Mouse (Mus musculus) limb, embryonic 14.5 days (tissue): ENCODE results near the gene Cdca4. TPM values are rescaled to one million over a fixed set of nuclear protein-coding genes. Genes with fewer than 3 reads are reported as not detected.

Experiments used
- ATAC-seq: fragments of 200-750 bp; cut with Nextera tagmentation; 2 replicates; pipeline ENCODE4 v1.8.0; 2017; ENCODE audit warnings: low read depth, moderate number of reproducible peaks, moderate TSS enrichment; ENCODE audit not compliant: low FRiP score
- DNase-seq: peaks from one replicate; pipeline ENCODE4 v3.0.0-alpha.2; 2015; ENCODE audit warnings: low spot score
- H3K27ac ChIP-seq: fragments of 300-500 bp; sonication (generic); replicated peaks from 2 replicates; pipeline ENCODE4 v1.5.1; 2014; ENCODE audit warnings: low read depth, mild to moderate bottlenecking, low read length, moderate library complexity, mixed read lengths
- H3K27me3 ChIP-seq: fragments of 300-500 bp; sonication (generic); 2 replicates; pipeline ENCODE4 v1.6.1; 2014; ENCODE audit warnings: low read length, mixed read lengths; ENCODE audit not compliant: control insufficient read depth, insufficient read depth
- H3K36me3 ChIP-seq: fragments of 300-500 bp; sonication (generic); 2 replicates; pipeline ENCODE4 v1.6.1; 2014; ENCODE audit warnings: mild to moderate bottlenecking, low read length, moderate library complexity, mixed read lengths; ENCODE audit not compliant: control insufficient read depth, insufficient read depth
- H3K4me1 ChIP-seq: fragments of 300-500 bp; sonication (generic); 2 replicates; pipeline ENCODE4 v1.6.1; 2014; ENCODE audit warnings: antibody characterized with exemption, low read length, mixed read lengths; ENCODE audit not compliant: control insufficient read depth, insufficient read depth
- H3K4me2 ChIP-seq: fragments of 300-500 bp; sonication (generic); replicated peaks from 2 replicates; pipeline ENCODE4 v1.6.1; 2014; ENCODE audit warnings: low read depth, mild to moderate bottlenecking, low read length, moderate library complexity; ENCODE audit not compliant: severe bottlenecking
- H3K4me3 ChIP-seq: fragments of 300-500 bp; sonication (generic); replicated peaks from 2 replicates; pipeline ENCODE4 v1.5.1; 2014; ENCODE audit warnings: low read length
- H3K9ac ChIP-seq: fragments of 300-500 bp; sonication (generic); 2 replicates; pipeline ENCODE4 v1.6.1; 2014; ENCODE audit warnings: mild to moderate bottlenecking, low read depth, low read length, moderate library complexity; ENCODE audit not compliant: severe bottlenecking
- H3K9me3 ChIP-seq: fragments of 300-500 bp; sonication (generic); 2 replicates; pipeline ENCODE4 v1.6.1; 2016; ENCODE audit warnings: low read length; ENCODE audit not compliant: control insufficient read depth
- POLR2A ChIP-seq: fragments of 200-500 bp; IDR thresholded peaks from 2 replicates; pipeline ENCODE4 v1.8.0; 2012; ENCODE audit warnings: inconsistent platforms, mild to moderate bottlenecking, moderate library complexity, borderline replicate concordance; ENCODE audit not compliant: insufficient read depth, insufficient read length; ENCODE audit errors: extremely low read depth
- whole genome bisulfite sequencing: fragments of 180-500 bp; shearing (Covaris S2); extraction: QIAGEN DNeasy Blood & Tissue Kit; methylation state at CpG from one replicate; pipeline ENCODE4 v1.1.7; 2014; 5-methylcytosine and 5-hydroxymethylcytosine counted together
- polyA plus RNA-seq, 2 experiments: library from polyadenylated mRNA; depleted of rRNA in 1 of 2; stranded (reverse) in 1 of 2; unstranded in 1 of 2; fragments of >200 nt; fragmentation: Nextera tagmentation in 1 of 2; extraction: Ambion mirVana in 1 of 2; gene quantifications; 2 replicates each; pipeline versions ENCODE4 v1.2.1 to v1.2.3; 2012 to 2014

Cdca4 gene
- polyA plus RNA-seq, 2 experiments = 81.0 to 113 TPM

DNA sequence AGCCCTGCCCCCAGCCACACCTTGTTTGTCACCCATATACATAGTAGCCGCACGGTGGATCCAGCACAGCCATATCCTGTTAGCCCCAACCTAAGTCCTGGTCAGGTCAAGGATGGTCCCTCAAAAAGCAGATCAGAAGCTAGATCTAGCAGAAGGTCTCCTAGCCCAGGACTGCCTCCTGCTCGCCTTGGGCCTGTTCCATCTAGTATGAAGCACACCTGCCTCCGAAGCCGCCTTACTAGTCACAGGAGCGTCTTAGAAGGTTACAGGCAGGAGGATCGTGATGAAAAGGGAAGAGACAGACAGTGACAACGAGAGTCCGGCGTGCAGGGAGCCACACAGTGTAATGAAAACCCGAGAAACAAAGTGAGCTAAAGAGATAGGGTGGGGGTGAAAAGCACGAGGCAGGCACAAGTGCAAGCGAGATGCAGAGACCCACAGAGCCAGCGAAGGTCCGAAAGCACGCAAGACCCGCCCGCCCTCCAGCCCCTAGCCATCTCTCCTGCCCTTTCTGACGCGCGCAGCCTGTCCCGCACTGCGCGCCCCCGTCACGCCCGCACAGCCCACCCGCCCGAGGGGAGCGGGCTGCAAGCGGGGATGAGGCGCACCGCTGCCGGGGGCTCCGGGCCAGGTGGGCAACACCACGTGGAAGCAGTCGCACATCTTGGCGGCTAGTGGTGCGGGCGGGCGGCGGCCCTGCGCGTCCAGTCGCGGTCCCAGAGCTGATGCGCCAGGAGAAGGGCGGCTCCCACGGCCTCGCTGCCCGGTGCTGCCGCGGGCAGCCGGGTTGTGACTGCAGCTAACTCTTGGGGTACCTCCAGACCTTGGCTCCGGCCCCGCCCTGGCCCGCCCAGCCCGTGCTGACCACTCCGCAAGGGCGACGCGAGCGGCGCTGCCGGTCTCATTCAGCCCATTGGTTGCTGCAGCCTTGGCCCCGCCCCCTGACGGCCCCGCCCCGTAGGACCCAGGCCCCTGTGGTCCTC lies 27.1 kb downstream of the Cdca4 start, which contains the start of gene Ahnak2:
Gene Ahnak2, minus strand, starts transcription at position 794 of the 983 bp plus-strand sequence.
- peak within 1 kb of the TSS; percentile 99 for H3K4me2 ChIP-seq
- H3K36me3 ChIP-seq = no peaks in the 10 kb centered on the region
- peaks cover 14% of the 10 kb centered on the region for H3K27me3 ChIP-seq
- peak within 1 kb of the TSS; percentile 47 for H3K4me3 ChIP-seq
- WGBS = 4% methylated on average over 60 of the region's 69 CpGs
- H3K9me3 ChIP-seq = no peaks in the 10 kb centered on the region
- no peak within 1 kb of the TSS for H3K27ac ChIP-seq
- DNase-seq (peak; percentile 36), ATAC-seq (peak; percentile 63)
- peak within 1 kb of the TSS; percentile 60 for H3K9ac ChIP-seq
- peaks cover 19% of the 10 kb centered on the region for H3K4me1 ChIP-seq
- no peak for TF ChIP-seq POLR2A

DNA sequence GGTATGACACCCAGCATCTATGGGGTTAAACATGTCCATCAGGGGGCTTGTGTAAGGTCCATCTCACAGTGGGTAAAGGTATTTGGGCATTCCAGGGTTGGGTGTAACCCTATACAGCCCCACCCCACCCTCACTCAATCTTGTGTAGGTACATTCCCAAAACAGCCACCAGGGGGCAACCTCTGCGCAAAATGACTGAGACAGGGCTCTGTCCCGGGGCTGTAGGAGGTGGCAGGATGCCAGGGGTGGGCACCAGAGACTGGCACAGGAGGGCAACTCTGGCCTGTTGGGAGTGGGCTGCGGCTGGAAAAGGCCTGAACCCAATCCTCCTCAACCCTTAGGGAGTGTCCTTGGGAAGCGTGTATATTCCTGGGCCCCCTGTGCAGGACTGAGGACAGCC lies 28.7 kb downstream of the Cdca4 start:
- Histone ChIP-seq H3K4me3 (no peak overlapping the region), H3K27ac (no peak overlapping the region), H3K4me2 (no peak overlapping the region), H3K4me1 (peaks cover 25% of the 10 kb centered on the region), H3K9ac (no peak overlapping the region), H3K27me3 (peaks cover 14% of the 10 kb centered on the region), H3K36me3 (no peaks in the 10 kb centered on the region), H3K9me3 (no peaks in the 10 kb centered on the region)
- ATAC-seq = peak; percentile 40; the same call in 1 of the 2 replicates
- TF ChIP-seq POLR2A = no peak
- 15% methylated on average over 4 of the region's 4 CpGs for WGBS
- peak; percentile 39 for DNase-seq

DNA sequence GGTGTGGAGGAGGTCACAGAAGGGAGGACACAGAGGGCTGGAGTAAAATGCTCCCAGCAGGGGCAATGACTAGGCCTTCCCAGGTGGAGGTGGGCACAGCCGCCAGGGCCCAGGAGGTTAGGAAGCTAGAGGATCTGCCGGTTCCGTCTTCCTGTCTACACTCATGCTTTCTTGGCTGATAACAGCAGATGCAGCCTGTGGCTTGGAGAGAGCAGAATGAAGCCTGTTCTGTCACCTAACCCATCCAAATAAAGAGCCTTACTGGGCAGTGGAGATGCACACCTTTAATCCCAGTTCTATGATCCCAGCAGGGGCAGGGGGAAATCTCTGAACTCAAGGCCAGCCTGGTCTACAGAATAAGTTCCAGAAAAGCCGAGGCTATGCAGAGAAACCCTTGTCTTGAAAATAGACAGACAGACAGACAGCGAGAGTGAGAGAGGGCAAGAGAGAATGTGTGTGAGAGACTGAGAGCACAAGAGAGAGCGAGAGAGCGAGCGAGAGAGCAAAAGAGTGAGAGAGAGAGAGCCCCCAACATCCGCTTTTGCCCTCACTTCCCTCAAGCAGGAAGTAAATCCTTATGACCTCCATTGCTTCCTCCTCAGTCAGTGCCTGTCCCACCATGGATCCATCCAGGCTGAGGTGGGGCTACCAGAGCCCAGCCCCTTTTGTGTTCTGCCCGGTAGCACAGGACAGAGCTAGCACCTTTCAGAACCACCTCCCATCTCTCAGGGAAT lies 29.8 kb downstream of the Cdca4 start:
- WGBS = 86% methylated on average over 10 of the region's 10 CpGs
- H3K4me3 ChIP-seq = no peak overlapping the region
- H3K36me3 ChIP-seq = no peaks in the 10 kb centered on the region
- no peak for TF ChIP-seq POLR2A
- no peaks in the 10 kb centered on the region for H3K9me3 ChIP-seq
- peaks cover 14% of the 10 kb centered on the region for H3K27me3 ChIP-seq
- no peak overlapping the region for H3K4me2 ChIP-seq
- no peak for ATAC-seq
- no peak overlapping the region for H3K9ac ChIP-seq
- peaks cover 28% of the 10 kb centered on the region for H3K4me1 ChIP-seq
- DNase-seq = no peak
- no peak overlapping the region for H3K27ac ChIP-seq

DNA sequence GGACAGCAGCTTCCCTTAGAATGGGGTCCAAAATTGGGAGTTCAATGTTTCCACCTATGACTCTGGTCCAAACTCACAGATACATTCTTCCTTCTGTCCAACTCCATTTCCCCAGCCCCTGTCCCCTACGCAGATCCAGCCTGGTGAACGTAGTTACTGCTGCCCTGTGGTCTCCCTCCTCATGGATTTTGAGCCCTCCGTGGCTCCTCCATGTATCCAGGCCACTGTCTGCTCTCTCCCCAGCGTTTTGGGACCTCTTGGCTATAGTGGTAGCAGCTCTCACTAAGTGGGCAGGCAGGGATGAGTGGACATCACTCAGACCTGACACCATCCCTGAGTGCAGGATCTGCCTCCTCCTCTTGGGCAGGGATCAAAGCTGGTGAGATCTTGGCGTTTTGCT lies 30.5 kb downstream of the Cdca4 start:
- Histone ChIP-seq H3K27me3 (peaks cover 14% of the 10 kb centered on the region), H3K27ac (peak overlapping the region; percentile 52; the same call in 1 of the 2 replicates), H3K4me1 (peaks cover 33% of the 10 kb centered on the region)

DNA sequence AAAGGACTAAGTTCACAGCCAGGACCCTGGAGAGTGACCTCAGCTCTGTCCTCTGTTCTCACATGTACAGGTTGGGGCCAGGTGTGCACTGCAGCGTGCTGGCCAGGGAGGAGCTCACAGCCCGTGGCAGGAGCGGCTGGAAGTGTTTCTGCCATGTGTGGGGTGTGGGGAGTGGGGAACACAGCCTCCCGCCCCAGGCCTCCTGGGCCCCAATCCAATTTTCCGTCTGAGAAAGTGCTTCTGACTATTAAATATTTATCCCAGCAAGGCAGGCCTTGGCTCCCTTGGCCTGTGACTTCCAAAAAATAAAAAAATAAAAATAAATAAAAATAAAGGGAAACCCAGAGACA lies 30.9 kb downstream of the Cdca4 start:
- no peak overlapping the region for H3K4me3 ChIP-seq
- no peak overlapping the region for H3K4me2 ChIP-seq
- H3K4me1 ChIP-seq = peaks cover 33% of the 10 kb centered on the region
- H3K36me3 ChIP-seq = no peaks in the 10 kb centered on the region
- peaks cover 14% of the 10 kb centered on the region for H3K27me3 ChIP-seq
- ATAC-seq (no peak), DNase-seq (peak; percentile 61)
- no peak overlapping the region for H3K9ac ChIP-seq
- no peak for TF ChIP-seq POLR2A
- WGBS = 10% methylated on average over 5 of the region's 5 CpGs
- peak overlapping the region; percentile 52; the same call in 1 of the 2 replicates for H3K27ac ChIP-seq
- no peaks in the 10 kb centered on the region for H3K9me3 ChIP-seq

More for the DNA sequence above, 30.5 kb downstream of the Cdca4 start:
- no peak overlapping the region for H3K4me2 ChIP-seq
- WGBS = 65% methylated on average over 5 of the region's 5 CpGs
- no peak for ATAC-seq
- no peaks in the 10 kb centered on the region for H3K36me3 ChIP-seq
- no peak for TF ChIP-seq POLR2A
- DNase-seq = no peak
- H3K9me3 ChIP-seq = no peaks in the 10 kb centered on the region
- no peak overlapping the region for H3K9ac ChIP-seq
- no peak overlapping the region for H3K4me3 ChIP-seq
